Mouse (Mus musculus) liver, adult (tissue): ENCODE measurements around the gene Soga1.

Source experiments
- GATA4 ChIP-seq: IDR thresholded peaks from 2 replicates; pipeline ENCODE4 v1.6.1; 2014; ENCODE audit warnings: mild to moderate bottlenecking, low read length; ENCODE audit not compliant: insufficient replicate concordance

Soga1 gene

GRCm38 (mm10) chr2:157002321-157002720, 76.7 kb downstream of the Soga1 start:
- no peak for TF ChIP-seq GATA4

GRCm38 (mm10) chr2:156998263-156998662, 80.8 kb downstream of the Soga1 start:
- no peak for TF ChIP-seq GATA4

GRCm38 (mm10) chr2:156996576-156996975, 82.5 kb downstream of the Soga1 start:
- no peak for TF ChIP-seq GATA4

GRCm38 (mm10) chr2:156991470-156992319, 87.4 kb downstream of the Soga1 start, which contains the start of gene Ndrg3:
Gene Ndrg3 (minus strand): TSS chr2:156992056.
- TF ChIP-seq GATA4, result no peak

- peak; percentile 76; the same call in 1 of the 2 replicates for TF ChIP-seq GATA4
Observed at GRCm38 (mm10) chr2:156990727-156991431, 88.2 kb downstream of the Soga1 start.

GRCm38 (mm10) chr2:156987316-156987715, 91.7 kb downstream of the Soga1 start:
- TF ChIP-seq GATA4, result no peak

GRCm38 (mm10) chr2:156982864-156983263, 96.2 kb downstream of the Soga1 start:
- TF ChIP-seq GATA4, result no peak

- TF ChIP-seq GATA4, result no peak
Observed at GRCm38 (mm10) chr2:156981291-156981690, 97.8 kb downstream of the Soga1 start.

- TF ChIP-seq GATA4, result no peak
Observed at GRCm38 (mm10) chr2:156980059-156980458, 99.0 kb downstream of the Soga1 start.

- TF ChIP-seq GATA4, result no peak
Observed at GRCm38 (mm10) chr2:156976711-156977110, 102.3 kb downstream of the Soga1 start.

- TF ChIP-seq GATA4, result 0 out of 2 replicates have a peak, but pooled peaks have one; percentile 12
Observed at GRCm38 (mm10) chr2:156974967-156975366, 104.1 kb downstream of the Soga1 start.

- no peak for TF ChIP-seq GATA4
Observed at GRCm38 (mm10) chr2:156973316-156974100, 105.5 kb downstream of the Soga1 start.

- no peak for TF ChIP-seq GATA4
Observed at GRCm38 (mm10) chr2:156970253-156970652, 108.8 kb downstream of the Soga1 start.

GRCm38 (mm10) chr2:156968501-156968900, 110.6 kb downstream of the Soga1 start:
- TF ChIP-seq GATA4, result no peak

- no peak for TF ChIP-seq GATA4
Observed at GRCm38 (mm10) chr2:156967388-156967787, 111.7 kb downstream of the Soga1 start.
